Mouse (Mus musculus): Measurements from ENCODE around the gene Gm14403. TPM values are rescaled to one million over a fixed set of nuclear protein-coding genes. Genes with fewer than 3 reads are reported as not detected.

Gene Gm14403
- total RNA-seq, 2 experiments from 2014 or later, result 69.3 to 81.1 TPM

Other genes with a start within 250 kb of the Gm14403 start
- gene Gm14409, start 231.2 kb upstream of the Gm14403 start, total RNA-seq (2021), result 1 to 10 TPM in 1 of 2 experiments, under 1 TPM in 1; 0.45 to 1.9 TPM
- 1 to 10 TPM; 1.9 to 2.6 TPM for gene Gm14412, start 173.9 kb upstream of the Gm14403 start, total RNA-seq (2021)
- gene Gm14418, start 99.9 kb upstream of the Gm14403 start, total RNA-seq (2021), result 10 to 100 TPM; 23.9 to 25.1 TPM
- gene Zfp970, start 33.5 kb upstream of the Gm14403 start, total RNA-seq (2021), result 10 to 100 TPM; 76.6 to 86.1 TPM
- not detected for gene Gm14406, start 80.0 kb downstream of the Gm14403 start, total RNA-seq (2021)